8 mouse cellular contexts compared by ENCODE assay signal in genomic region chr14:29722386-29723221, GRCm38 (mm10). TPM values are rescaled to one million over a fixed set of nuclear protein-coding genes. Genes with fewer than 3 reads are reported as not detected.
A peak's percentile ranks its signal among the peaks of the same experiment; 100 is the strongest.
DNase-seq lines count a peak whose midpoint lies in the region; ATAC-seq and TF ChIP-seq lines count a peak whose summit lies in the region.

No protein-coding gene starts in this region.

- peak overlapping the region; percentile 98 for H3K4me2 ChIP-seq in forebrain, embryonic 16.5 days (ENCODE audit: low read length)
- peak overlapping the region; percentile 92 for H3K4me2 ChIP-seq in lung, postnatal 0 days (replicated peaks; ENCODE audit: low read depth, low read length)
- peak overlapping the region; percentile 99 for H3K4me2 ChIP-seq in stomach, embryonic 14.5 days (replicated peaks; ENCODE audit: low read depth, low read length)

- peak; percentile 71 for ATAC-seq in forebrain, embryonic 16.5 days
- ATAC-seq in lung, postnatal 0 days, result peak; percentile 39; the same call in 1 of the 2 replicates
- ATAC-seq in stomach, embryonic 14.5 days (ENCODE audit: insufficient number of reproducible peaks, insufficient read depth, low FRiP score, low read depth), result peak; percentile 50; the same call in 1 of the 2 replicates

- no peaks in the 10 kb centered on the region for H3K9me3 ChIP-seq in forebrain, embryonic 16.5 days (ENCODE audit: control insufficient read depth, low read length)
- no peaks in the 10 kb centered on the region for H3K9me3 ChIP-seq in lung, postnatal 0 days (ENCODE audit: low read length)
- no peaks in the 10 kb centered on the region for H3K9me3 ChIP-seq in stomach, embryonic 14.5 days (ENCODE audit: control insufficient read depth, low read depth, low read length)

- WGBS in forebrain, embryonic 16.5 days, result under 1% methylated on average over 71 of the region's 76 CpGs
- under 1% methylated on average over 73 of the region's 76 CpGs for WGBS in lung, postnatal 0 days
- WGBS in stomach, embryonic 14.5 days, result under 1% methylated on average over 75 of the region's 76 CpGs

- H3K4me1 ChIP-seq in forebrain, embryonic 16.5 days (replicated peaks; ENCODE audit: control insufficient read depth, insufficient read depth, low read length), result peaks cover 34% of the 10 kb centered on the region
- 0 out of 2 replicates have a peak, but pooled peaks cover 4% of the 10 kb centered on the region for H3K4me1 ChIP-seq in lung, postnatal 0 days (ENCODE audit: insufficient read depth, low read depth, low read length)
- no peaks in the 10 kb centered on the region; the same call in 1 of the 2 replicates for H3K4me1 ChIP-seq in stomach, embryonic 14.5 days (ENCODE audit: control insufficient read depth, insufficient read depth, low read length)

- H3K9ac ChIP-seq in forebrain, embryonic 16.5 days (replicated peaks; ENCODE audit: low read depth, low read length), result peak overlapping the region; percentile 81
- H3K9ac ChIP-seq in lung, postnatal 0 days (replicated peaks; ENCODE audit: low read depth), result no peak overlapping the region
- peak overlapping the region; percentile 40; the same call in 1 of the 2 replicates for H3K9ac ChIP-seq in stomach, embryonic 14.5 days (replicated peaks; ENCODE audit: low read depth, low read length)

- DNase-seq in left cerebral cortex, adult 18-20 months (ENCODE audit: low spot score in 2 of 2), result peak; percentile 42 to 62
- no peak for DNase-seq in left cerebral cortex, adult 11 months (ENCODE audit: low spot score)
- DNase-seq in cerebellum, adult 18-20 months, result peak; percentile 26 to 61
- peak; percentile 57 for DNase-seq in kidney, postnatal 10 days
- DNase-seq in lung, postnatal 0 days (ENCODE audit: low spot score), result peak; percentile 5
- no peak for DNase-seq in gastrocnemius, postnatal 25 days

- H3K27ac ChIP-seq in forebrain, embryonic 16.5 days (ENCODE audit: low read length), result peak overlapping the region; percentile 69
- no peak overlapping the region for H3K27ac ChIP-seq in lung, postnatal 0 days (ENCODE audit: low read length)
- no peak overlapping the region for H3K27ac ChIP-seq in stomach, embryonic 14.5 days (ENCODE audit: low read length)

- 0 out of 2 replicates have a peak, but pooled peaks have one; percentile 10 for TF ChIP-seq CTCF in lung, postnatal 0 days (IDR thresholded peaks at IDR 0.05)

- H3K27me3 ChIP-seq in forebrain, embryonic 16.5 days (replicated peaks; ENCODE audit: control insufficient read depth, insufficient read depth, low read length), result peaks cover 6% of the 10 kb centered on the region
- H3K27me3 ChIP-seq in lung, postnatal 0 days (replicated peaks; ENCODE audit: insufficient read depth, low read length), result peaks cover 39% of the 10 kb centered on the region
- H3K27me3 ChIP-seq in stomach, embryonic 14.5 days (ENCODE audit: control insufficient read depth, insufficient read depth, low read length), result peaks cover 53% of the 10 kb centered on the region

- no peaks in the 10 kb centered on the region for H3K36me3 ChIP-seq in forebrain, embryonic 16.5 days (ENCODE audit: control insufficient read depth, insufficient read depth)
- H3K36me3 ChIP-seq in lung, postnatal 0 days (ENCODE audit: insufficient read depth, low read length), result no peaks in the 10 kb centered on the region
- H3K36me3 ChIP-seq in stomach, embryonic 14.5 days (ENCODE audit: control insufficient read depth, insufficient read depth, low read length), result no peaks in the 10 kb centered on the region

- peak overlapping the region; percentile 83 for H3K4me3 ChIP-seq in forebrain, embryonic 16.5 days (replicated peaks; ENCODE audit: low read length)
- H3K4me3 ChIP-seq in lung, postnatal 0 days (ENCODE audit: low read depth, low read length), result peak overlapping the region; percentile 48
- H3K4me3 ChIP-seq in stomach, embryonic 14.5 days (ENCODE audit: low read depth, low read length), result peak overlapping the region; percentile 60

- TF ChIP-seq EP300 in lung, postnatal 0 days (IDR thresholded peaks at IDR 0.05), result no peak

RNA-seq across cellular contexts. Expression of gene Cacna2d3, which starts 0.9 kb away (rescaled TPM):
- total RNA-seq in left cerebral cortex, adult 18-20 months (2021), result 100 to 1,000 TPM; 101 to 110 TPM
- 23.5 and 34.0 TPM in 2 replicates for polyA plus RNA-seq in forebrain, embryonic 16.5 days (2015; fragmentation: Nextera tagmentation; extraction: Ambion mirVana)
- 0.50 and 0.90 TPM in 2 replicates for polyA plus RNA-seq in lung, postnatal 0 days (2015; fragmentation: Nextera tagmentation; extraction: Ambion mirVana)
- polyA plus RNA-seq in stomach, embryonic 14.5 days (2014; fragmentation: Nextera tagmentation; extraction: Ambion mirVana), result 2.2 and 3.5 TPM in 2 replicates
- total RNA-seq in gastrocnemius, postnatal 25 days (2021), result 1 to 10 TPM in 1 of 2 experiments, under 1 TPM in 1; 0.56 to 1.2 TPM

Comparison
In these comparisons a context has a peak if more than half of its experiments do, and no peak if none do; other contexts are left out.
1. DNase-seq: peak in left cerebral cortex, adult 18-20 months (2 of 2), cerebellum, adult 18-20 months (2 of 2), kidney, postnatal 10 days (single experiment) and lung, postnatal 0 days (single experiment); none in left cerebral cortex, adult 11 months (single experiment) and gastrocnemius, postnatal 25 days (single experiment).
2. Peak in every context shown above with its lines, with median percentiles within 50 percentile points of each other: ATAC-seq, H3K4me2 ChIP-seq and H3K4me3 ChIP-seq.